Mouse (Mus musculus): ENCODE data around the gene Rgs10. TPM values are rescaled to one million over a fixed set of nuclear protein-coding genes. Genes with fewer than 3 reads are reported as not detected.
A peak's percentile ranks its signal among the peaks of the same experiment; 100 is the strongest.

Rgs10 gene
- polyA plus RNA-seq, 1 experiment = 11.1 TPM

- TF ChIP-seq POLR2A (IDR thresholded peaks at IDR 0.05; ENCODE audit: borderline replicate concordance, extremely low read depth, low read depth, low read length) (no peak), CTCF (IDR thresholded peaks at IDR 0.05; ENCODE audit: insufficient read depth, low read length) (no peak)
- Histone ChIP-seq H3K4me1 (ENCODE audit: control insufficient read depth, insufficient read depth, low read length) (no peaks in the 10 kb centered on the region), H3K4me3 (replicated peaks; ENCODE audit: extremely low read depth, low read depth, low read length) (no peak overlapping the region)
- no peak for DNase-seq
- 85% methylated on average over 5 of the region's 5 CpGs for WGBS
These were observed 63.1 kb downstream of the Rgs10 start for GRCm38 (mm10) chr7:128355463-128355862.

- no peak for DNase-seq
- 70% methylated on average over 3 of the region's 3 CpGs for WGBS
- TF ChIP-seq CTCF (IDR thresholded peaks at IDR 0.05; ENCODE audit: insufficient read depth, low read length) = no peak
- TF ChIP-seq POLR2A (IDR thresholded peaks at IDR 0.05; ENCODE audit: borderline replicate concordance, extremely low read depth, low read depth, low read length) = no peak
- Histone ChIP-seq H3K4me3 (replicated peaks; ENCODE audit: extremely low read depth, low read depth, low read length) (no peak overlapping the region), H3K4me1 (ENCODE audit: control insufficient read depth, insufficient read depth, low read length) (no peaks in the 10 kb centered on the region)
These were observed 65.8 kb downstream of the Rgs10 start for GRCm38 (mm10) chr7:128352721-128353120.

- DNase-seq = no peak
- no peak overlapping the region for H3K4me3 ChIP-seq (replicated peaks; ENCODE audit: extremely low read depth, low read depth, low read length)
- no peak for TF ChIP-seq POLR2A (IDR thresholded peaks at IDR 0.05; ENCODE audit: borderline replicate concordance, extremely low read depth, low read depth, low read length)
- no peak for TF ChIP-seq CTCF (IDR thresholded peaks at IDR 0.05; ENCODE audit: insufficient read depth, low read length)
- no peaks in the 10 kb centered on the region for H3K4me1 ChIP-seq (ENCODE audit: control insufficient read depth, insufficient read depth, low read length)
- 70% methylated on average over 3 of the region's 5 CpGs for WGBS
These were observed 67.4 kb downstream of the Rgs10 start for GRCm38 (mm10) chr7:128351176-128351575.

GRCm38 (mm10) chr7:128350316-128350715 is 68.2 kb downstream of the Rgs10 start:
- WGBS = 59% methylated on average over 7 of the region's 7 CpGs
- TF ChIP-seq CTCF (IDR thresholded peaks at IDR 0.05; ENCODE audit: insufficient read depth, low read length) (no peak), POLR2A (IDR thresholded peaks at IDR 0.05; ENCODE audit: borderline replicate concordance, extremely low read depth, low read depth, low read length) (no peak)
- Histone ChIP-seq H3K4me1 (ENCODE audit: control insufficient read depth, insufficient read depth, low read length) (no peaks in the 10 kb centered on the region), H3K4me3 (replicated peaks; ENCODE audit: extremely low read depth, low read depth, low read length) (no peak overlapping the region)
- no peak for DNase-seq

GRCm38 (mm10) chr7:128349751-128350150 is 68.8 kb downstream of the Rgs10 start:
- TF ChIP-seq CTCF (IDR thresholded peaks at IDR 0.05; ENCODE audit: insufficient read depth, low read length) (no peak), POLR2A (IDR thresholded peaks at IDR 0.05; ENCODE audit: borderline replicate concordance, extremely low read depth, low read depth, low read length) (no peak)
- no peak for DNase-seq
- 76% methylated on average over 4 of the region's 4 CpGs for WGBS
- Histone ChIP-seq H3K4me3 (replicated peaks; ENCODE audit: extremely low read depth, low read depth, low read length) (no peak overlapping the region), H3K4me1 (ENCODE audit: control insufficient read depth, insufficient read depth, low read length) (0 out of 2 replicates have a peak, but pooled peaks cover under 1% of the 10 kb centered on the region)

- DNase-seq = no peak
- Histone ChIP-seq H3K4me1 (ENCODE audit: control insufficient read depth, insufficient read depth, low read length) (0 out of 2 replicates have a peak, but pooled peaks cover 3% of the 10 kb centered on the region), H3K4me3 (replicated peaks; ENCODE audit: extremely low read depth, low read depth, low read length) (no peak overlapping the region)
- 21% methylated on average over 1 of the region's 1 CpGs for WGBS
- no peak for TF ChIP-seq CTCF (IDR thresholded peaks at IDR 0.05; ENCODE audit: insufficient read depth, low read length)
These were observed 70.0 kb downstream of the Rgs10 start for GRCm38 (mm10) chr7:128348608-128349007.

GRCm38 (mm10) chr7:128346991-128347390 is 71.6 kb downstream of the Rgs10 start:
- TF ChIP-seq CTCF (IDR thresholded peaks at IDR 0.05; ENCODE audit: insufficient read depth, low read length) (no peak), POLR2A (IDR thresholded peaks at IDR 0.05; ENCODE audit: borderline replicate concordance, extremely low read depth, low read depth, low read length) (no peak)
- Histone ChIP-seq H3K4me1 (ENCODE audit: control insufficient read depth, insufficient read depth, low read length) (0 out of 2 replicates have a peak, but pooled peaks cover 3% of the 10 kb centered on the region), H3K4me3 (replicated peaks; ENCODE audit: extremely low read depth, low read depth, low read length) (no peak overlapping the region)
- WGBS = 71% methylated on average over 8 of the region's 8 CpGs
- DNase-seq = no peak

GRCm38 (mm10) chr7:128346522-128346921 is 72.0 kb downstream of the Rgs10 start:
- no peak overlapping the region for H3K4me3 ChIP-seq (replicated peaks; ENCODE audit: extremely low read depth, low read depth, low read length)
- TF ChIP-seq CTCF (IDR thresholded peaks at IDR 0.05; ENCODE audit: insufficient read depth, low read length) (no peak), POLR2A (IDR thresholded peaks at IDR 0.05; ENCODE audit: borderline replicate concordance, extremely low read depth, low read depth, low read length) (no peak)
- 0 out of 2 replicates have a peak, but pooled peaks cover 3% of the 10 kb centered on the region for H3K4me1 ChIP-seq (ENCODE audit: control insufficient read depth, insufficient read depth, low read length)
- DNase-seq = no peak
- WGBS = 64% methylated on average over 2 of the region's 2 CpGs

- DNase-seq = no peak
- TF ChIP-seq POLR2A (IDR thresholded peaks at IDR 0.05; ENCODE audit: borderline replicate concordance, extremely low read depth, low read depth, low read length) (no peak), CTCF (IDR thresholded peaks at IDR 0.05; ENCODE audit: insufficient read depth, low read length) (no peak)
- no peak overlapping the region for H3K4me3 ChIP-seq (replicated peaks; ENCODE audit: extremely low read depth, low read depth, low read length)
- WGBS = 78% methylated on average over 6 of the region's 6 CpGs
- H3K4me1 ChIP-seq (ENCODE audit: control insufficient read depth, insufficient read depth, low read length) = 0 out of 2 replicates have a peak, but pooled peaks cover 3% of the 10 kb centered on the region
These were observed 72.9 kb downstream of the Rgs10 start for GRCm38 (mm10) chr7:128345691-128346090.

- Histone ChIP-seq H3K4me3 (replicated peaks; ENCODE audit: extremely low read depth, low read depth, low read length) (no peak overlapping the region), H3K4me1 (ENCODE audit: control insufficient read depth, insufficient read depth, low read length) (0 out of 2 replicates have a peak, but pooled peaks cover 3% of the 10 kb centered on the region)
- peak; percentile 96 for TF ChIP-seq CTCF (IDR thresholded peaks at IDR 0.05; ENCODE audit: insufficient read depth, low read length)
- no peak for TF ChIP-seq POLR2A (IDR thresholded peaks at IDR 0.05; ENCODE audit: borderline replicate concordance, extremely low read depth, low read depth, low read length)
- WGBS = 55% methylated on average over 6 of the region's 6 CpGs
- peak; percentile 81 for DNase-seq
These were observed 73.5 kb downstream of the Rgs10 start for GRCm38 (mm10) chr7:128344928-128345653.
